Mouse (Mus musculus) sigmoid colon, adult 10 weeks (tissue): ENCODE results near the gene Lif. TPM values are rescaled to one million over a fixed set of nuclear protein-coding genes. Genes with fewer than 3 reads are reported as not detected.

ENCODE experiments used
- polyA plus RNA-seq: library from polyadenylated mRNA; stranded (reverse); fragments of 350-450 nt; fragmentation: Illumina TruSeq; extraction: RNeasy Lipid Tissue Mini Kit (QIAGEN cat#74804); gene quantifications from one replicate; pipeline ENCODE4 v1.2.3, GENCODE M21; 2014; ENCODE audit warnings: low read depth, low replicate concordance

Lif gene
- 0.50 TPM for polyA plus RNA-seq

DNA sequence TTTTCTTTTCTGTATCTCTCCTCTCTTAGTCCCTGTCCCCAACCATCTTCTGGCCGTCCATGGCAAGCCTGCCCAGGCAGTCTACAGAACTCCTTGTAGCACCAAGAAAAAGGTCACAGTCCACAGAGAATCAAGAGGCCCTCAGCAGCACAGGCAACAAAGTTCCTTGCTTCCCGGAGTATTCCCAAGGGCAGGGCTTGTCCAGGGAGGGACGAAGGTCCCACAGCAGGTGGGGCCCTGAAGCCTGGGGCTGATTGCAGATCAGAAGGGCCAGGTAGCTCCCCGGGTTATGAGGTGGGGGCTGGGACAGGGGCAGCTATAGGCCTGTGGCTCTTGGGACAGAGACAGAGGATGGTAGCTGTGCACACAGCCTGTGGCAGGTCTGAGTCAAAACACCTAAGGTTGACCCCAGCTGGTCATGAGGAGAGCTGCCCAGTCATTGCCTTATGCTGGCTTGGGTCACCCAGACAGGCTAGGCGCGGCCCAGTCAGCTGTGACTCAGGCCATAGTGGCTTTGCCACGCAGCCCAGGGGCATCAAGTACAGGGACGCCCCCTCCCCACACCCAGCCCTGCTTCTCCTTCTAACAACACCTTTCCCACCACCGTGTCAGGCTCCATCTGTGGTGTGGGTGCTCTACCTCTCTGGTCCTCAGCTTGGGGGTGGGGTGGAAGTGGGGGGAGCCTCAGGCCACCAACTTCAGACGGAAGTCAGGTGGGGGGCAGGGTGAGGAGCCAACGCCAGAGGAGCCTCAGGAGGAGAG lies at the start of gene Lif:
Lif (plus strand) TSS at position 712 of the 762 bp plus-strand sequence.

DNA sequence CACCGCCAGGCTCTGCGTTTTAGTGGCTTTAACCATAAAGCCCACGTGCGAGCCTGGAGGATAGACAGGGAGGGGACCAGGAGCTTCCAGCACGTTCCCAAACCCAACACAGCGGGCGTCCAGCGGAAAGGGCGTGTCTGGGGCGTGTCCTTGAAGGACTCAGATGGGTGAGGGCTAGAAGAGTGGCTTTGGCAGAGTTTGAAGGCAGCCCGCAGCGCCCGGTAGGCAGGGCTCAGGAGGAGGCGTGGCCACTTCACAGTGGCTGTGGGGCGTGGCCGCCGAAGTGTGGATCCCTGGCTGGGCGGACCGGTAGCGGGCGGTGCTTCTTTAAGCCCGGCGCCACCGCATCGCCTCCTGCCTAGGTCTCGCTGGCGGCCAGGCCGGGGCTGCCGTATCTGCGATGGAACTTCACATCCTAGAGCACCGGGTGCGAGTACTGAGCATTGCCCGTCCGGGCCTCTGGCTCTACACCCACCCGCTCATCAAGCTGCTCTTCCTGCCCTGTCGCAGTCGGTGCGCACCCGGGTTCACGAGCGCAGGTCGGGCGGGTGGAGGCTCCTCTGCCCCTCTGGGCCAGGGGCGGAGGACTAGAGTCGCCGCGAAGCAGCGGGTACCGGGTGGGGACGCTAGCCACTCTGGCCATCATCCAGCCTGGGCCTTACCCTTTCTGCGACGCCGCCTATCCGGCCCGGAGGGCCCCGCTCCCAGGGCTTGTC lies 39.3 kb upstream of the Lif start, which contains the start of gene Castor1:
Castor1 (plus strand) TSS at position 312 of the 716 bp plus-strand sequence.

DNA sequence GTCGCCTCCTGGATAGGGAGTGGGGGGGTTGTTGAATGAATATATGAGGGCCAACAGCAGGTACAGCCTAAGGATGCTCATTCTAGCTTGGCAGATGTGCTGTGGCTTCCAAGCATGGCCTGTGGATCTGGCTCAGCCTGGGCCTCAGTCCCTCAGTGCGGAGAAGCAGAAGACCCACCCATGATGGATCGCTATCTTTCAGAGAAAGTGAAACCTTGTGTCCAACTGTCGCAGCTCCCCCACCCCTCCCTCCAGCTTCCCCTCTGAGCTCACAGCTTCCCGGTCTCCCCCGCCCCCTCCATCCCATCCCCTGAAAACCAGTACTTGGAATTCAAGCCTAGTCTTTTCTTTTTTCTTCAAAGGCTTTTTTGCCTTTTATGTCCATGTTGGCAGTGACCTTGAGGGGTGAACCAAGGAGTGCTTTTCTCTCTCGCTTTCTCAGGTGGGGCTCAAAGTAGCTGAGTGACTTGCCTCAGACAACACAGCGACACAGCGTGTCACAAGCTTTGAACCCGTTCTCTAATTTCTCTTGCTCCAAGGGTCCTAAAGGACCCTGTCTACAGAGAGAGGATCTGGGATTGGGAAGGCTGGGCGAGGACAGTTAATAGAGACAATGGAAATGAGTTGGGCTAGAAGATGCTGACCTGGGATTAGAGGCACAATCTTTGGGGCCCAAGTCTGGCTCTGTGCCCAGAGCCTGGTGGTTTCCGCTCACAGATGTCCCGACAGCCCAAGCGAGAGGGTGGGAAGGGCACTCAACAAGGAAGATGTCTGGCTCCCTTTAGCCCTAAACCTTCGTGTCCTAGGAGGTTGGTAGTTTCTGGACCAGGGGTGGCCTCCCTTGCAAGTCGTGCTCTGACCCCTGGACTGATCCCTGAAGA lies 21.5 kb upstream of the Lif start, which contains the start of gene Osm:
Osm (plus strand) TSS at position 756 of the 881 bp plus-strand sequence.

Other genes starting within 250 kb of the Lif start
- gene Sec14l4, start 226.1 kb upstream of the Lif start, polyA plus RNA-seq, result 0.13 TPM
- gene Sec14l3, start 192.7 kb upstream of the Lif start, polyA plus RNA-seq, result not detected
- 3.6 TPM for gene Mtfp1, start 162.1 kb upstream of the Lif start, polyA plus RNA-seq
- gene Sec14l2, start 134.1 kb upstream of the Lif start, polyA plus RNA-seq, result 0.54 TPM
- 3.1 TPM for gene Rnf215, start 122.4 kb upstream of the Lif start, polyA plus RNA-seq
- 2.7 TPM for gene Ccdc157, start 97.3 kb upstream of the Lif start, polyA plus RNA-seq
- gene Sf3a1, start 97.2 kb upstream of the Lif start, polyA plus RNA-seq, result 13.8 TPM
- gene Tbc1d10a, start 70.8 kb upstream of the Lif start, polyA plus RNA-seq, result not detected
- gene Castor1, start 39.3 kb upstream of the Lif start, polyA plus RNA-seq, result not detected
- gene Osm, start 21.1 kb upstream of the Lif start, polyA plus RNA-seq, result not detected
- 0.35 TPM for gene Hormad2, start 183.5 kb downstream of the Lif start, polyA plus RNA-seq